Mouse (Mus musculus) liver, embryonic 13.5 days (tissue): ENCODE measurements at regions not wholly inside any gene's neighbourhood (a gene's known extent, or its start where the extent isn't known, plus 50 kb on each side); places are given as distances from the start of the nearest gene placed in this dataset.

Experiments used
- ATAC-seq: fragments of 200-750 bp; cut with Nextera tagmentation; 2 replicates; pipeline ENCODE4 v1.8.0; 2017; ENCODE audit warnings: low read depth, mild to moderate bottlenecking, moderate number of reproducible peaks, moderate library complexity
- DNase-seq: peaks from one replicate; pipeline ENCODE4 v3.0.0; 2022
- H3K27ac ChIP-seq: fragments of 300-500 bp; sonication (generic); 2 replicates; pipeline ENCODE4 v1.5.1; 2015; ENCODE audit warnings: moderate library complexity, mild to moderate bottlenecking, inconsistent platforms
- H3K27me3 ChIP-seq: fragments of 300-500 bp; sonication (generic); 2 replicates; pipeline ENCODE4 v1.6.1; 2015; ENCODE audit warnings: mild to moderate bottlenecking, inconsistent platforms
- H3K36me3 ChIP-seq: fragments of 300-500 bp; sonication (generic); 2 replicates; pipeline ENCODE4 v1.6.1; 2015; ENCODE audit warnings: mild to moderate bottlenecking, inconsistent platforms
- H3K4me1 ChIP-seq: fragments of 300-500 bp; sonication (generic); replicated peaks from 2 replicates; pipeline ENCODE4 v1.6.1; 2015; ENCODE audit warnings: inconsistent platforms
- H3K4me2 ChIP-seq: fragments of 300-500 bp; sonication (generic); 2 replicates; pipeline ENCODE4 v1.6.1; 2015; ENCODE audit warnings: inconsistent platforms, mild to moderate bottlenecking, moderate library complexity
- H3K4me3 ChIP-seq: fragments of 300-500 bp; sonication (generic); replicated peaks from 2 replicates; pipeline ENCODE4 v1.5.1; 2015; ENCODE audit warnings: mild to moderate bottlenecking, inconsistent platforms
- H3K9ac ChIP-seq: fragments of 300-500 bp; sonication (generic); 2 replicates; pipeline ENCODE4 v1.6.1; 2015; ENCODE audit warnings: mild to moderate bottlenecking, inconsistent platforms
- H3K9me3 ChIP-seq: fragments of 300-500 bp; sonication (generic); replicated peaks from 2 replicates; pipeline ENCODE4 v1.6.1; 2016; ENCODE audit warnings: inconsistent platforms
- WGBS: fragments of 180-500 bp; shearing (Covaris S2); methylation state at CpG from one replicate; pipeline ENCODE4 v1.1.7; 2015; ENCODE audit not compliant: insufficient replicate concordance; 5-methylcytosine and 5-hydroxymethylcytosine counted together

DNA sequence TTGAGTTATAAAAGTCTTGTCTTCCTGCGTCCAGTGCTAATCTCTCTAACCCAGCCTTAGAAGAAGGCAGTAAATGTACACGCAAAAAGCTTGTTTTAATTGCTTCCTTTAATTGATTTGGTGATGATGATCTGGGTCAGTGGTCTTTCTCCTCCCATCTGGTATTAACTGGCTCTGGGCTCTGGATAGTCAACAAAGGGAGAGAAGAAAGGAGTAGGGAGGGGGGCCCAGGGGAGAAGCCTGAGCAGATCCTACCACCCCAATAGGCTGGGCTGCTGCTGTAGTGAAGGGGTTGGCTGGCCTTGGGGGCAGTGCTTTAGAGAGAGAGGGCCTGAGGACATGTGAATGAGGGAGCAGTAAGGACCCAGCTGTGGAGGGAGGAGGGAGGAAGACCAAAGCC lies 135.0 kb upstream of the Lemd2 start:
- DNase-seq (no peak), ATAC-seq (no peak)
- Histone ChIP-seq H3K36me3 (no peaks in the 10 kb centered on the region), H3K4me1 (peaks cover 29% of the 10 kb centered on the region), H3K27ac (no peak overlapping the region), H3K9me3 (no peaks in the 10 kb centered on the region), H3K4me2 (no peak overlapping the region), H3K27me3 (no peaks in the 10 kb centered on the region), H3K4me3 (no peak overlapping the region), H3K9ac (no peak overlapping the region)
- 47% methylated on average over 2 of the region's 2 CpGs for WGBS

DNA sequence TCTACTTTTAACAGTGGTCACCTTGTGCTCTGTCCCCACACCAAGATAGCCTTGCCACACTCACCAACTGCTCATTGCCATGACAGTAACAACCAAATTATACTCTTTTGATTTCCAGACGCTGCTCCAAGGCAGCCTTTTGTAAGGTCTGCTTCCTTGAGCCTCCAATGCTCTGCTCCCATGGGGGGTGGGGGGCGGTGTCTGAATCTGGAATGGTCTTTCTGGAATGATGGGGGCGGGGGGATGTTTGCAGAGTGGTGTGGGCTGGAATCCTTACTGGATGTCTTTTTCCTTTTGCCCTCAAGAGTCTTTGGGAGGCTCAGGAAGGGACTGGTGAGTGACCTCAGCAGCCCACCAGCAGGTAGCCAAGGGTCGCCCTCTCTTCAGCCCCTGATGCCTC lies 131.4 kb upstream of the Lemd2 start:
- Histone ChIP-seq H3K4me3 (no peak overlapping the region), H3K4me1 (peaks cover 30% of the 10 kb centered on the region), H3K36me3 (no peaks in the 10 kb centered on the region), H3K4me2 (no peak overlapping the region), H3K9me3 (no peaks in the 10 kb centered on the region), H3K27ac (no peak overlapping the region), H3K27me3 (no peaks in the 10 kb centered on the region), H3K9ac (no peak overlapping the region)
- WGBS: 57% methylated on average over 4 of the region's 4 CpGs
- no peak for DNase-seq
- no peak for ATAC-seq

DNA sequence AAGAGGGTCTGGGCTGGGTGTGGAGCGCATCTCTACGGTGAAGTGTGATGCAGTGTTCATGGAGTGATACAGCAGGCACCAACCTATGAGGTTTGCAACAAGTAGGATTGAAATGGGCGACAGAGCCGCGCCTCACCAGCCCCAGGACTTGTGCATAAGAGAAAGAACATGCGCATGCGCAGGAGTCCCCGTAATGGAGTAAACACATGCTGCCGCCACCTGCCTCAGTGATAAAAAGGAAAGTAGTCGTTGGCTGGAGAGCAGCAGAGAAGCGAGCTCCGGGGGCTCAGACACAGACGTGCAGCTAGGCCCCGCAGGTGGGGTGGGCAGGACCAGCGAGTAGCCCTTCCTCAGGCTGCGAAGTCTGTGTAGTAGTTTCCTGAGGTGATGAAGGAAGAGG lies 129.3 kb upstream of the Lemd2 start:
- H3K4me2 ChIP-seq: 0 out of 2 replicates have a peak overlapping the region, but pooled peaks have one; percentile 9

GRCm38 (mm10) chr17:27333141-27333540 lies 128.9 kb upstream of the Lemd2 start:
- Histone ChIP-seq H3K9ac (no peak overlapping the region), H3K27ac (no peak overlapping the region), H3K9me3 (no peaks in the 10 kb centered on the region), H3K4me2 (0 out of 2 replicates have a peak overlapping the region, but pooled peaks have one; percentile 9), H3K4me3 (no peak overlapping the region), H3K4me1 (peaks cover 30% of the 10 kb centered on the region), H3K36me3 (no peaks in the 10 kb centered on the region), H3K27me3 (no peaks in the 10 kb centered on the region)
- WGBS: 19% methylated on average over 6 of the region's 6 CpGs
- ATAC-seq (peak; percentile 80), DNase-seq (peak; percentile 72)

More for the DNA sequence above, 129.3 kb upstream of the Lemd2 start:
- H3K27ac ChIP-seq: no peak overlapping the region
- H3K4me3 ChIP-seq: no peak overlapping the region
- H3K4me1 ChIP-seq: peaks cover 30% of the 10 kb centered on the region
- 65% methylated on average over 16 of the region's 16 CpGs for WGBS
- ATAC-seq (no peak), DNase-seq (peak; percentile 55)
- no peaks in the 10 kb centered on the region for H3K27me3 ChIP-seq
- H3K9ac ChIP-seq: no peak overlapping the region
- no peaks in the 10 kb centered on the region for H3K9me3 ChIP-seq
- H3K36me3 ChIP-seq: no peaks in the 10 kb centered on the region

DNA sequence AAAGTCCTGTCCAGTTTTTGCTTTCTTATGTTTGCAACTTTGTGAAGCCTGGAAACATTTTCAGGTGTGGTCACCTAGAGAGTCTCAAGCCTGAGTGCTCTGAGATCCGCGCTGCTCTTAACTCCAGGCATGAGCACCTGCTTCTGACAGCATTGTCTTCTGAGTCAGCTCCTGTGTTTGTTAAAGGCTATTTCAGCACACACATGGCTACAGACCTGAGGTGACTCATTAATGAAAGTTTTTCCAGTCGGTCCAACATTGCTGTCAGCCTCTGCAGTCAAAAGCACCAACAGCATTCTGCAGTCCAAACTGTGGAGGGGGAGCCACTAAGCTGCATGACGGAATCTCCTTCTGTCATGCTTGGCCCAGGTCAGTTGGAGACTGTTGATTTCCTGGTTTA lies 127.8 kb upstream of the Lemd2 start:
- Histone ChIP-seq H3K27ac (no peak overlapping the region), H3K9me3 (no peaks in the 10 kb centered on the region), H3K4me3 (no peak overlapping the region), H3K4me1 (peaks cover 30% of the 10 kb centered on the region), H3K9ac (no peak overlapping the region), H3K27me3 (0 out of 2 replicates have a peak, but pooled peaks cover 3% of the 10 kb centered on the region), H3K36me3 (no peaks in the 10 kb centered on the region), H3K4me2 (no peak overlapping the region)
- ATAC-seq: no peak
- WGBS: 71% methylated on average over 4 of the region's 4 CpGs
- DNase-seq: no peak

GRCm38 (mm10) chr17:27331630-27332029 lies 127.4 kb upstream of the Lemd2 start:
- H3K9ac ChIP-seq: no peak overlapping the region
- peaks cover 30% of the 10 kb centered on the region for H3K4me1 ChIP-seq
- DNase-seq: no peak
- no peak overlapping the region for H3K4me2 ChIP-seq
- WGBS: 73% methylated on average over 5 of the region's 5 CpGs
- 0 out of 2 replicates have a peak, but pooled peaks cover 3% of the 10 kb centered on the region for H3K27me3 ChIP-seq
- H3K4me3 ChIP-seq: no peak overlapping the region
- H3K27ac ChIP-seq: no peak overlapping the region
- no peaks in the 10 kb centered on the region for H3K36me3 ChIP-seq
- ATAC-seq: no peak
- H3K9me3 ChIP-seq: no peaks in the 10 kb centered on the region

- ATAC-seq (no peak), DNase-seq (no peak)
- H3K9me3 ChIP-seq: no peaks in the 10 kb centered on the region
- no peak overlapping the region for H3K4me3 ChIP-seq
- peaks cover 3% of the 10 kb centered on the region; the same call in 1 of the 2 replicates for H3K27me3 ChIP-seq
- no peak overlapping the region for H3K27ac ChIP-seq
- 63% methylated on average over 6 of the region's 6 CpGs for WGBS
- H3K9ac ChIP-seq: no peak overlapping the region
- no peaks in the 10 kb centered on the region for H3K36me3 ChIP-seq
- no peak overlapping the region for H3K4me2 ChIP-seq
- peaks cover 28% of the 10 kb centered on the region for H3K4me1 ChIP-seq
These were observed 125.5 kb upstream of the Lemd2 start for GRCm38 (mm10) chr17:27329791-27330190.

DNA sequence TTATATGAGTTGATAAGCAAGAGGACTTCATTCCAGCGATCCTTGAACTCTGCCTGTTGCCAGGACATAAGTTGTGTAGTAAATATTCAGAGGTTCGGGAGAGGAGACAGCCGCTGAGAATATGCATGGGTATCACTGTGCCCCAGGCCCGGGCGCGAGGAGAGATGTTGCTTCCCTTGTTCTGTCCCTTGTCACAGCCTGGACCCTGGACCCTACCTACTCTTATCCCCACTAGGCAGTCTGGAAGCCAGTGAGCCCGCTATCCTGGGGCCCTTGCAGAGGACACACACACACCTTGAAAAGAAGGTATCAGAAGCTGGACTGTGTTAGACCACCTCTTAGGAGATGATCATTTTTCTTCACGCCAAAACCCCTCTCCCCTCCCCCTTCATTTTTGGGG lies 124.9 kb upstream of the Lemd2 start:
- DNase-seq (no peak), ATAC-seq (no peak)
- Histone ChIP-seq H3K4me2 (no peak overlapping the region), H3K27me3 (peaks cover 3% of the 10 kb centered on the region; the same call in 1 of the 2 replicates), H3K36me3 (no peaks in the 10 kb centered on the region), H3K9me3 (no peaks in the 10 kb centered on the region), H3K4me1 (peaks cover 34% of the 10 kb centered on the region), H3K4me3 (no peak overlapping the region), H3K27ac (no peak overlapping the region), H3K9ac (no peak overlapping the region)
- WGBS: 80% methylated on average over 8 of the region's 8 CpGs

GRCm38 (mm10) chr17:27325002-27325460 lies 120.8 kb upstream of the Lemd2 start:
- Histone ChIP-seq H3K27ac (no peak overlapping the region), H3K9me3 (no peaks in the 10 kb centered on the region), H3K4me3 (peak overlapping the region; percentile 20), H3K4me1 (peaks cover 23% of the 10 kb centered on the region), H3K4me2 (peak overlapping the region; percentile 49), H3K36me3 (no peaks in the 10 kb centered on the region), H3K27me3 (peaks cover 3% of the 10 kb centered on the region; the same call in 1 of the 2 replicates), H3K9ac (no peak overlapping the region)
- peak; percentile 88 for ATAC-seq
- DNase-seq: peak; percentile 98
- WGBS: 5% methylated on average over 18 of the region's 18 CpGs

DNA sequence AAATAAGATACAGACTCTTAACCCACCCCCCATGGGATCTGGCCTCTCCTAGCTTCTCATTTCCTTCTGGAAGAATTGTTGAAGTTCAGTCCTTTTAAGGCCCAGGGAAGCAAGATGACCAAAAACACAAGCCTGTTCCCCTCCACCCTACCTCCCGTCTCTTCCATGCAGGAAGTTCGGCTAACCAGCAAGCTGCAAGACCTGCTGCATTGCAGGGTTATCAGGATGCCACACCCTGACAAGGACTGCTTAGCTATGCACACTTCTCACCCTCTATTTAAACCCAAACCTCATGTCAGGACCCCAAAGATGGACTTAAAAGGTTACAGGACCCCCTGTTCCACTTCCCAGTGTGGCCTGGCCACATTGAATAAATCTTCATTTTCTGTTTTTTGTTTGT lies 119.2 kb upstream of the Lemd2 start:
- Histone ChIP-seq H3K9me3 (no peaks in the 10 kb centered on the region), H3K4me1 (peaks cover 23% of the 10 kb centered on the region), H3K9ac (no peak overlapping the region), H3K27me3 (peaks cover 3% of the 10 kb centered on the region; the same call in 1 of the 2 replicates), H3K27ac (no peak overlapping the region), H3K4me2 (no peak overlapping the region), H3K36me3 (no peaks in the 10 kb centered on the region), H3K4me3 (no peak overlapping the region)
- WGBS: 7% methylated on average over 2 of the region's 2 CpGs
- DNase-seq (peak; percentile 32), ATAC-seq (no peak)

DNA sequence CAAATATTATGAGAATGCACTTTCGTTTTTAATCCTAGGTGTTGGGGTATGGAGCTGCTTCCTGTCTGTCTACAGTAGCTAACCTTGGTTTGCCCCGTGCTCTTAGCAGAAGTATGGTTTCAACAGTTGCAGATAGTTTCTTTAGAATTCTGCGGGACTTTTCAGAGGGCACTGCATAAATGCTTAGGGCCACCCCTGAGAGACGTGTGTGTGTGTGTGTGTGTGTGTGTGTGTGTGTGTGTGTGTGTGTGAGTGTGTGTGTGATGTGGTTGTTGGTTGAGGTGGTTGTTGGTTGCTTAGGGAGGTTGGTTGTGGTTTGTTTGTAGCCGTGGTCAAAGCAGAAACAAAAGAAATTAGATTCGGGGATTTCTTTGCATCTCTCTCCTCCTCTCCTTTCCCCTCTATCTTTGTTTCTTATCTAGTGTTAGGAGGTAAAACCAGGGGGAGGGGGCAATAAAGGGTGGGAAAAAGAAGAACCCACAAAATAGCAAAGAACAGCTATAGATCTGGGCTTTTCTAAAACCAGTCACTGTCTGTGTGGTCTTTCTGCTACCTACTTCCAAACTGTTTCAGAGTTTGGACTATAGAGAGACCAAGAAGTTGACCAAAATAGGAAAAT lies 118.7 kb upstream of the Lemd2 start:
- peaks cover 23% of the 10 kb centered on the region for H3K4me1 ChIP-seq
- H3K27ac ChIP-seq: no peak overlapping the region
- no peak overlapping the region for H3K9ac ChIP-seq
- ATAC-seq (no peak), DNase-seq (no peak)
- H3K4me2 ChIP-seq: no peak overlapping the region
- 31% methylated on average over 6 of the region's 6 CpGs for WGBS
- no peaks in the 10 kb centered on the region for H3K9me3 ChIP-seq
- H3K36me3 ChIP-seq: no peaks in the 10 kb centered on the region
- H3K4me3 ChIP-seq: no peak overlapping the region
- peaks cover 3% of the 10 kb centered on the region; the same call in 1 of the 2 replicates for H3K27me3 ChIP-seq
